Mouse (Mus musculus) liver, embryonic 14.5 days (tissue): Measurements from ENCODE around the gene Espn.

Experiments
- CTCF ChIP-seq: IDR thresholded peaks from 2 replicates; pipeline ENCODE4 v1.5.1; 2016; ENCODE audit warnings: antibody characterized with exemption, low read depth, control low read depth
- EP300 ChIP-seq: IDR thresholded peaks from 2 replicates; pipeline ENCODE4 v1.6.1; 2016; ENCODE audit warnings: antibody characterized with exemption, low read depth

DNA sequence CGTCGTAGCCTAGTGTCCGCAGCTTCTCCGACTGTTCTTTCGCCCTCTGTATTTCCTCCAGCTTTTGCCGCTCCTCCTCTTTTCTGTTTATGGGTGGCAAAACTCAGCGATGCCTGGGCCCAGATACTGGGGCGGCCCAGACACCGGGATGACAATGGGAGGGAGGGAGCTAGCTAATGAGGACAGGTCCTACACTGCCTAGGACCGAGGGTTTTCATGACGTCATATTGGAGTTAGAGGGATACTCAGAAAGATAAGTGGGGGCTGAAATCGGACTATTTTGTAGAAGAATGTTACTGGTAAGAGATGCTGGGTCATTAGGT, 31.0 kb downstream of the Espn start:
- TF ChIP-seq EP300, result no peak
- no peak for TF ChIP-seq CTCF
